Mouse (Mus musculus) E14TG2a.4 (cell line): ENCODE data around the gene Fat3.

Source experiments
- CTCF ChIP-seq: conservative IDR thresholded peaks from 2 replicates; pipeline ENCODE4 v1.5.1; 2014; ENCODE audit warnings: low read length
- NANOG ChIP-seq: IDR thresholded peaks from 2 replicates; pipeline ENCODE4 v1.6.1; 2014; ENCODE audit warnings: borderline replicate concordance, low read length, mixed read lengths
- POU5F1 ChIP-seq: IDR thresholded peaks from 2 replicates; pipeline ENCODE4 v1.6.1; 2014; ENCODE audit warnings: low read length, borderline replicate concordance

DNA sequence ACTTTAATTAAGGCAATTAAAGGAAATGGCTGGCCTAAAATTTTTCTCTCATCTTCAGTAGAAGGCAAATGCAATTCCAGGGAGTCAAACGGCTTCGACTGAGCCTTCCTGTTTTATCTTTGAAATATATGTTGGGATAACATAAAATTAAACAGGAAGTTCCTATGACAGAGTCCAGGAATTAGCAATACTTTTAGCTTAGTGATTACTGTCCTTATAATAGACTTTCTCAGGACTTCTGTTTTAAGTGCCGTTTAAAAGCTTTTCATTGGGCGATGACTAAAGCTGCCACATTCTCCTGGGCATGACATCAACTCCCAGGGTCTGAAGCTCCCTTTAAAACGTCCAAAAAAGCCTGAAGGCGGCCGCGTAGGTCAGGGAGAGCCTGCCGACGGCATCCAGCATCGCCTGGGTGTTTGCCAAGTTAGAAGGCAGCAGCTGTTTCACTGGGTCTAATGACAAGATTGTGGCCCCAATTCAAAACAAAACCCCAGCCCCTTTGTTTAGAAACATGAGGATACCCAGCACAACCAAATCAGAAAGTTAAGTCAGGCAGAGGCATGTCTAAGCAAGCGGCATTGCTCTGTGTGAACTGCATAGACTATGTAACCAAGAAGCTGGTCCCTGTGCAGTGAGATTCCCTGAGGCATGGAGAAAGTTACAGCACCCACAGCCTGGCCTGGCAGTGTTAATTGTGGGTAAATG lies 524.0 kb downstream of the Fat3 start:
- TF ChIP-seq CTCF = no peak
- TF ChIP-seq NANOG = no peak
- no peak for TF ChIP-seq POU5F1
